ENCODE assay signal across 7 mouse cellular contexts in genomic region chr9:111689680-111690483, GRCm38 (mm10). TPM values are rescaled to one million over a fixed set of nuclear protein-coding genes. Genes with fewer than 3 reads are reported as not detected.
DNase-seq lines count a peak whose midpoint lies in the region; ATAC-seq and TF ChIP-seq lines count a peak whose summit lies in the region.

Gene Stac, minus strand, starts transcription at chr9:111690348.

- WGBS in lung, embryonic 14.5 days = 3% methylated on average over 53 of the region's 64 CpGs
- 4% methylated on average over 56 of the region's 64 CpGs for WGBS in liver, embryonic 11.5 days
- WGBS in small intestine, adult 2 months = 4% methylated on average over 61 of the region's 64 CpGs

- TF ChIP-seq CTCF in lung, embryonic 14.5 days (IDR thresholded peaks at IDR 0.05; ENCODE audit: low read depth) = no peak
- no peak for TF ChIP-seq CTCF in small intestine, adult 2 months (IDR thresholded peaks at IDR 0.05; ENCODE audit: extremely low read depth, insufficient read length, insufficient replicate concordance, low read depth, low read length)

- H3K9ac ChIP-seq in lung, embryonic 14.5 days = peak within 1 kb of the TSS; percentile 26; the same call in 1 of the 2 replicates
- no peak within 1 kb of the TSS for H3K9ac ChIP-seq in liver, embryonic 11.5 days (ENCODE audit: low read depth, low read length)

- H3K4me2 ChIP-seq in lung, embryonic 14.5 days = peak within 1 kb of the TSS; percentile 88
- peak within 1 kb of the TSS; percentile 77 for H3K4me2 ChIP-seq in liver, embryonic 11.5 days

- TF ChIP-seq POLR2A in small intestine, adult 2 months (IDR thresholded peaks at IDR 0.05; ENCODE audit: low read depth, low read length) = no peak

- H3K9me3 ChIP-seq in lung, embryonic 14.5 days (ENCODE audit: low read depth, low read length) = no peaks in the 10 kb centered on the region
- H3K9me3 ChIP-seq in liver, embryonic 11.5 days (ENCODE audit: control insufficient read depth, low read length) = no peaks in the 10 kb centered on the region

- DNase-seq in lung, embryonic 14.5 days = peak; percentile 36
- no peak for DNase-seq in lung, postnatal 14 days
- peak; percentile 45 for DNase-seq in embryo, embryonic 10.5 days (ENCODE audit: low spot score)
- peak; percentile 15 to 18 for DNase-seq in gastrocnemius, postnatal 4 days (ENCODE audit: low spot score in 2 of 2)
- DNase-seq in liver, embryonic 11.5 days (ENCODE audit: low spot score) = peak; percentile 39
- DNase-seq in spleen, adult 18-20 months = no peak

- ATAC-seq in lung, embryonic 14.5 days (ENCODE audit: insufficient read depth) = peak; percentile 85
- ATAC-seq in liver, embryonic 11.5 days (replicated peaks; ENCODE audit: low FRiP score) = peak; percentile 41; the same call in 1 of the 2 replicates

- H3K36me3 ChIP-seq in lung, embryonic 14.5 days (ENCODE audit: insufficient read depth) = no peaks in the 10 kb centered on the region
- H3K36me3 ChIP-seq in liver, embryonic 11.5 days (ENCODE audit: control insufficient read depth, insufficient read depth, low read length) = no peaks in the 10 kb centered on the region
- H3K36me3 ChIP-seq in small intestine, adult 2 months (ENCODE audit: control insufficient read depth, insufficient read depth, low read length) = no peaks in the 10 kb centered on the region

- peaks cover 22% of the 10 kb centered on the region for H3K27me3 ChIP-seq in lung, embryonic 14.5 days (ENCODE audit: insufficient read depth, low read length)
- peaks cover 24% of the 10 kb centered on the region for H3K27me3 ChIP-seq in liver, embryonic 11.5 days (replicated peaks; ENCODE audit: control insufficient read depth, insufficient read depth, low read length)
- peaks cover 11% of the 10 kb centered on the region for H3K27me3 ChIP-seq in small intestine, adult 2 months (ENCODE audit: control insufficient read depth, insufficient read depth, low read length)

- peak within 1 kb of the TSS; percentile 47 for H3K4me3 ChIP-seq in lung, embryonic 14.5 days (ENCODE audit: low read depth, low read length)
- H3K4me3 ChIP-seq in liver, embryonic 11.5 days (ENCODE audit: low read depth, low read length) = peak within 1 kb of the TSS; percentile 50
- peak within 1 kb of the TSS; percentile 50 for H3K4me3 ChIP-seq in small intestine, adult 2 months (ENCODE audit: low read depth, low read length)

- no peaks in the 10 kb centered on the region for H3K4me1 ChIP-seq in lung, embryonic 14.5 days (ENCODE audit: insufficient read depth)
- H3K4me1 ChIP-seq in liver, embryonic 11.5 days (replicated peaks; ENCODE audit: control insufficient read depth, insufficient read depth, low read length) = no peaks in the 10 kb centered on the region
- H3K4me1 ChIP-seq in small intestine, adult 2 months (ENCODE audit: control insufficient read depth, insufficient read depth, insufficient read length, low read length) = peaks cover 4% of the 10 kb centered on the region; the same call in 1 of the 2 replicates

- no peak within 1 kb of the TSS for H3K27ac ChIP-seq in lung, embryonic 14.5 days (ENCODE audit: low read depth)
- no peak within 1 kb of the TSS for H3K27ac ChIP-seq in liver, embryonic 11.5 days (ENCODE audit: low read depth, low read length)
- H3K27ac ChIP-seq in small intestine, adult 2 months (ENCODE audit: insufficient read depth, low read depth, low read length) = no peak within 1 kb of the TSS

RNA-seq across cellular contexts. Expression of gene Stac, which starts in this region (rescaled TPM):
- polyA plus RNA-seq in lung, embryonic 14.5 days (2014; fragmentation: Nextera tagmentation; extraction: Ambion mirVana) = 0.12 and 0.16 TPM in 2 replicates
- total RNA-seq in gastrocnemius, postnatal 4 days (2021) = 1 to 10 TPM; 2.8 to 3.1 TPM
- polyA plus RNA-seq in liver, embryonic 11.5 days (2014; fragmentation: Nextera tagmentation; extraction: Ambion mirVana) = 0.58 and 0.69 TPM in 2 replicates
- polyA plus RNA-seq in small intestine, adult 2 months (2012; rRNA removed) = 0.43 and 0.82 TPM in 2 replicates

Comparison
In these comparisons a context has a peak if more than half of its experiments do, and no peak if none do; other contexts are left out.
1. Peak in DNase-seq, ATAC-seq, H3K4me3 ChIP-seq, H3K9ac ChIP-seq and H3K4me2 ChIP-seq in lung, embryonic 14.5 days; RNA of the gene not detected or under 1 TPM.
2. Peak in DNase-seq, ATAC-seq, H3K4me3 ChIP-seq and H3K4me2 ChIP-seq in liver, embryonic 11.5 days; RNA of the gene not detected or under 1 TPM.
3. DNase-seq: peak in embryo, embryonic 10.5 days (single experiment) and gastrocnemius, postnatal 4 days (2 of 2); none in lung, postnatal 14 days (single experiment) and spleen, adult 18-20 months (0 of 2).
4. Peak in every context shown above with its lines, with median percentiles within 50 percentile points of each other: H3K4me3 ChIP-seq.